Mouse (Mus musculus) cerebellum, adult 2 months (tissue): ENCODE data around the gene Rrp12.

Source experiments
- CTCF ChIP-seq: fragments of 200-500 bp; IDR thresholded peaks from 2 replicates; pipeline ENCODE4 v1.5.1; 2011; ENCODE audit warnings: low read depth, mild to moderate bottlenecking, control low read depth, low read length, moderate library complexity, borderline replicate concordance; ENCODE audit not compliant: insufficient read depth
- POLR2A ChIP-seq: fragments of 200-500 bp; IDR thresholded peaks from 2 replicates; pipeline ENCODE4 v1.6.1; 2011; ENCODE audit warnings: low read length, control low read depth, borderline replicate concordance; ENCODE audit not compliant: insufficient read depth

- TF ChIP-seq CTCF (no peak), POLR2A (no peak)
Observed at GRCm38 (mm10) chr19:41883882-41884281, 12.1 kb downstream of the Rrp12 start.
